Mouse (Mus musculus): ENCODE results near the gene Dynlt3.
"Not testable (repeated sequence)": the region's sequence is repeated elsewhere in the genome, so short reads cannot be mapped to it uniquely, and the experiment has no call there.

Gene Dynlt3

DNA sequence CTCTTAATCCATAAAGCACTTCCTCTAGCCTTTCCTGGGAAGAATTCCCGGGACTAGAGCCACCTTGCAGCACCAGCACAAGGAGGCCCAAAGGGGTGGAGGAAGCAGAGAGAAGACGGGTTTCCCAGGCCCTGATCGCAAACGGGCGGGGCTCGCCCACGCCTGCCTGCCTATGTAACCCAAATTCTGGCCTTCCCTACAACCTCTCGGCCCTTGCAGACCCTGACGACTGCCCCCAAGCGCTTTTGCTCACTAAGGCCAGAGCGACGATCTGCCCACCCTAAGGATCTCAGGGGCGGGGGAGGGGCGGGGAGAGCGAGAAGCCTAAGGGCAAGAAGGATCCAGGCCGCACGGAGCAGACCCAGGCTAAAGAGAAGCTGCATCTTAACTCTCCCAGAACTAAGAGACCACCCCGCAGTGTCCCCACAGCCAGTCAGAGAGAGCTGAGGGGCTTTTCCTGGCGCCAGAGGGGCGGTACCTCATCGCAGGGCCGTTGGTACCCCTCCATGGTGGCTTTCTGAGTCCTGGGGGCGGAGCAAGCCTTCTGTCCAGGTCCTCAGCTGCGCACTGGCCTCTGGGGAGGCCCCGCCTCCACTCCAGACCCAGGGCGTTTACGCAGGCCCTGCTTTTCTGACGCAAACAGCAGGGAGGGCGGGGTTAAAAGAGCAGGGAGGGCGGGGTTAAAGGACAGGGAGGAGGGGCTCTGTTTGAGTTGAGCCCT, at the start of gene Dynlt3:
Gene Dynlt3 (minus strand): TSS at position 613 of the 721 bp plus-strand sequence.
- DNase-seq (ENCODE audit: low read depth, low spot score), result peak; percentile 72

GRCm38 (mm10) chrX:9699815-9700214, 37.0 kb upstream of the Dynlt3 start:
- no peak for DNase-seq (ENCODE audit: low read depth, low spot score)

GRCm38 (mm10) chrX:9695997-9696396, 33.2 kb upstream of the Dynlt3 start:
- DNase-seq (ENCODE audit: low read depth, low spot score), result no peak

GRCm38 (mm10) chrX:9672040-9672439, 9.2 kb upstream of the Dynlt3 start:
- no peak for DNase-seq (ENCODE audit: low read depth, low spot score)

DNA sequence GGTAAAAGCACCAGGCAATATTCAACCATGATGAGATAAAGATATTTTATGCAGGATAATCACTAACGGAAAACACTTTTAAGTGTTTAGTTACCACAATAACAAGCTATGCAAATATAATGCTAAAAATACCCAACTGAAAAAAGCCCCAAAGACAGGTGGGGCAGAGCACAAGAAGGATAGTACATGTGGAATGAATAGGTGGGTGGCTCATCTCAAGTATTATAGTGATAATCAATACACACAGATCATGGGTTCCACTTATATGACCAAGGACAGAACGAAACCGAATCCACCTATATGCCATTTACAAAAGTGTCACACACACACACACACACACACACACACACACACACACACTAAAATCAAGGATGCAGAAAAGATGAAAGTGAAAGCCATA, 8.6 kb upstream of the Dynlt3 start:
- no peak for DNase-seq (ENCODE audit: low read depth, low spot score)

DNA sequence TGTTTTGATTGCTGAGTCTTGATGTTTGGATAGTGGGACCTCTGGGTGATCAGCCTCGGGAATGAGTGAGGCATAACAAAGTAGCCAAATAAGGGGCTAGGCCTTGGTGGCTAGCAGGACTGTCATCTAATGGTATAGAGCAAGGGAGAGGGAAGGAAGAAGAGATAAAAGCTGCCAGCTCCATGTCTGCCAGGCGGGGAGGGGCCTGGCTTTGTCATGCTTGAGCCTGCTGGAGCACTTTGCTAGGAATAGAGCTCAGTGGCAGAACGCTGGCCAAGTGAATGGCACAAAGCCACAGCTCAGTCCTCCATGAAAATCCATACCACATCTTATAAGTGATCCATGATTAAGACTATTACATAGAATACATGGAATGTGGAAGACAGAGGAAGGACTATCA, 10.0 kb downstream of the Dynlt3 start:
- DNase-seq (ENCODE audit: low read depth, low spot score), result no peak

DNA sequence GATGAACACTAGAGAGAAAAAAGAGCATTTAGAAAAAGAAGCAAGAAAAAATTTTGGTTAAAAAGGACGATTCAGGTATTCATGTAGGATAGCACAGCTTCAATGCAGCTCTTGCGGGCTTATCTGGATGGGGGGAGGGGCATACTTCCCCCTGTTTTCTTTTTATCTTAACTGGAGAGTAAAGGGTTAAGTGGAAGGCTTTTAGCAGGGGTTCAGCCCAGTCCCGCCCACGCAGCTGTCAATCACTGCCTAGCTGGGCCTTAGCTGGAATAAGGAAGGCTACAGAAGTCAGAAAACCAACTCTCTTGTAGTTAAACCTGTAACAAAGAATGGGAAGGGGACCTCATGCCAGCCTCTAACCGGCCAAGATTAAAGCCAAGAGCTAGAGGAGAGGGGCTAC, 22.2 kb downstream of the Dynlt3 start:
- not testable (repeated sequence) for DNase-seq (ENCODE audit: low read depth, low spot score)

DNA sequence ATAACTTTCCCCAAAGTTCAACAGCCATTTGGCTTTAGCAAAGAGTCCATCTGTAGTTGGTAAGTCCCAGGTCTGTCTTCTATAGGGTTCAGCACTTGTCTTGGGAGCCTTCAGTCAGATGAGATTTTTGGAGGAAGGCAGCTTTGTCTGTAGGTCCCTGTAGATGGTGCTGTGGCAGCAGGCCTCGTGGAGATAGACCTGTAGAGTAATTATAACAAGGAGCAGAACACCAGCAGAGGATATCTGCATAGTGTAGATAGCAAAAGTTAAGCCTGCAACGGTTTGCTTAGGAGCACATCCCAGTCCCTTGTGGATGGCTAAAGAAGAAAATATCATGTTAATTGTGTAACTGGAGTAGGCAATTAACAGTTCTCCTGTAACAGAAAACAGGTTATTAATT, 22.7 kb downstream of the Dynlt3 start:
- not testable (repeated sequence) for DNase-seq (ENCODE audit: low read depth, low spot score)

Measured in embryo, embryonic 11.5 days (tissue).